Mouse (Mus musculus) heart, postnatal 0 days (tissue): ENCODE data around the gene Stap1. TPM values are rescaled to one million over a fixed set of nuclear protein-coding genes. Genes with fewer than 3 reads are reported as not detected.

Experiments used
- ATAC-seq: fragments of 200-750 bp; cut with Nextera tagmentation; 2 replicates; pipeline ENCODE4 v1.8.0; 2017; ENCODE audit warnings: low read depth, moderate number of reproducible peaks, moderate library complexity; ENCODE audit not compliant: insufficient read depth
- DNase-seq: peaks from one replicate; pipeline ENCODE4 v3.0.0-alpha.2; 2016; ENCODE audit warnings: low spot score
- H3K27ac ChIP-seq: fragments of 300-500 bp; sonication (generic); 2 replicates; pipeline ENCODE4 v1.5.1; 2014; ENCODE audit warnings: low read depth, mild to moderate bottlenecking
- H3K27me3 ChIP-seq: fragments of 300-500 bp; sonication (generic); 2 replicates; pipeline ENCODE4 v1.6.1; 2014; ENCODE audit warnings: low read length, mixed read lengths; ENCODE audit not compliant: control insufficient read depth, insufficient read depth
- H3K36me3 ChIP-seq: fragments of 300-500 bp; sonication (generic); replicated peaks from 2 replicates; pipeline ENCODE4 v1.6.1; 2014; ENCODE audit warnings: low read length, mixed read lengths; ENCODE audit not compliant: control insufficient read depth, insufficient read depth
- H3K4me1 ChIP-seq: fragments of 300-500 bp; sonication (generic); 2 replicates; pipeline ENCODE4 v1.6.1; 2014; ENCODE audit warnings: antibody characterized with exemption; ENCODE audit not compliant: control insufficient read depth, insufficient read depth
- H3K4me2 ChIP-seq: fragments of 300-500 bp; sonication (generic); 2 replicates; pipeline ENCODE4 v1.6.1; 2014; ENCODE audit warnings: low read depth, mild to moderate bottlenecking, low read length, moderate library complexity
- H3K4me3 ChIP-seq: fragments of 300-500 bp; sonication (generic); 2 replicates; pipeline ENCODE4 v1.5.1; 2014; ENCODE audit warnings: low read depth, low read length
- H3K9ac ChIP-seq: fragments of 300-500 bp; sonication (generic); replicated peaks from 2 replicates; pipeline ENCODE4 v1.6.1; 2014; ENCODE audit warnings: low read depth, low read length, mixed read lengths
- H3K9me3 ChIP-seq: fragments of 300-500 bp; sonication (generic); replicated peaks from 2 replicates; pipeline ENCODE4 v1.6.1; 2016; ENCODE audit warnings: low read length; ENCODE audit not compliant: control insufficient read depth
- CTCF ChIP-seq: IDR thresholded peaks from 2 replicates; pipeline ENCODE4 v1.5.1; 2016; ENCODE audit warnings: antibody characterized with exemption, control low read depth, low read depth
- EP300 ChIP-seq: IDR thresholded peaks from 2 replicates; pipeline ENCODE4 v1.6.1; 2016; ENCODE audit warnings: antibody characterized with exemption, low read depth
- WGBS: fragments of 180-500 bp; shearing (Covaris S2); extraction: QIAGEN DNeasy Blood & Tissue Kit; methylation state at CpG from one replicate; pipeline ENCODE4 v1.1.7; 2014; 5-methylcytosine and 5-hydroxymethylcytosine counted together
- polyA plus RNA-seq: library from polyadenylated mRNA; unstranded; fragments of >200 nt; fragmentation: Nextera tagmentation; extraction: Ambion mirVana; gene quantifications from 2 replicates; pipeline ENCODE4 v1.2.1, GENCODE M21; 2015
- total RNA-seq: library from RNA; depleted of rRNA; stranded (reverse); fragments of >200 nt; gene quantifications from 2 replicates; pipeline ENCODE4 v1.2.3, GENCODE M21; 2014; ENCODE audit warnings: low replicate concordance

Gene Stap1
- total and polyA plus RNA-seq, 2 experiments from 2014 or later: 0.27 TPM; not detected in 1

- Histone ChIP-seq H3K27ac (no peak overlapping the region), H3K9ac (no peak overlapping the region), H3K4me3 (no peak overlapping the region), H3K4me1 (no peaks in the 10 kb centered on the region), H3K27me3 (no peaks in the 10 kb centered on the region), H3K36me3 (no peaks in the 10 kb centered on the region), H3K9me3 (no peaks in the 10 kb centered on the region), H3K4me2 (no peak overlapping the region)
- DNase-seq (no peak), ATAC-seq (no peak)
- WGBS: 75% methylated on average over 7 of the region's 7 CpGs
- no peak for TF ChIP-seq EP300
- TF ChIP-seq CTCF: no peak
These were observed 13.4 kb downstream of the Stap1 start for GRCm38 (mm10) chr5:86084979-86085378.

- Histone ChIP-seq H3K9me3 (no peaks in the 10 kb centered on the region), H3K27ac (no peak overlapping the region), H3K9ac (no peak overlapping the region), H3K4me2 (no peak overlapping the region), H3K36me3 (no peaks in the 10 kb centered on the region), H3K4me3 (no peak overlapping the region), H3K4me1 (no peaks in the 10 kb centered on the region), H3K27me3 (no peaks in the 10 kb centered on the region)
- WGBS: 64% methylated on average over 6 of the region's 6 CpGs
- TF ChIP-seq EP300 (no peak), CTCF (no peak)
- DNase-seq: no peak
- ATAC-seq: no peak
These were observed 15.2 kb downstream of the Stap1 start for GRCm38 (mm10) chr5:86086751-86087150.

DNA sequence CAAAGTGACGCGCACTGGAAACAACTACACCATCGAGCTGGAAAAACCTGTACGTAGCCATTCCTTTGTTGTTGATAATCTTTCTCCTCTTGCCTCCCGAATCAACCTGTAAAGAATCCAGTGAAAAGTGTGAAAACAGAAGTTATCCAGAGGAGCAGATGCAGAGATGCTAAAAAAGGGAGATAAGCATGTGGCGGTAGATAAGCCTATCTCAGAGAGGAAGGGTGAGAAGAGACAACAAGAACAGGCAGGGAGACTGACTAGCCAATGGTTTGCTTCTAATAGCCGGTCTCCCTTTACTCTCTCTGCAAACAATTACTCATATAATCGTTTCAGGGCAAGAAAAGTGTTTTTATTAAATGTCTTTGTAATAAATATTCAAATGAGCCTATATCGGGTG, 23.2 kb downstream of the Stap1 start:
- DNase-seq (no peak), ATAC-seq (no peak)
- Histone ChIP-seq H3K36me3 (no peaks in the 10 kb centered on the region), H3K4me1 (no peaks in the 10 kb centered on the region), H3K27ac (no peak overlapping the region), H3K4me3 (no peak overlapping the region), H3K27me3 (no peaks in the 10 kb centered on the region), H3K4me2 (no peak overlapping the region), H3K9me3 (no peaks in the 10 kb centered on the region), H3K9ac (no peak overlapping the region)
- WGBS: 33% methylated on average over 9 of the region's 9 CpGs
- TF ChIP-seq EP300 (no peak), CTCF (no peak)

DNA sequence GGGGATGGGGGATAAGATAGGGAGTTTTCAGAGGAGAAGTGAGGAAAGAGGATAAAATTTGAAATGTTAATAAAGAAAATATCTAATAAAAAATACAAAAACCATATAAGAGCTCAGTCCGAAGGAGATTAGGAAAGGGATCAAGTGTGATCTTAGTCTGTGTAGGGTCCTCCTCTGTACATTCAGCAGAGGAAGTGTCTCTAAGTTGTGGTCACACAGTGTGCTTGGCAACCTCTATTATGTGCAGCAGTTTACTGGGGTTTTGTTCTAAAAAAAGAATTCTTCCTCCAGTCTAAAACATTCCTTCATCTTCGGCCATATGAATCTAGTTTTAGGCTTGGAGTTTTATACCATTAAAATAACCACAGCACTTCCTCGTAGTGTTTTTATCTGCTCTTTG, 27.4 kb downstream of the Stap1 start:
- no peaks in the 10 kb centered on the region for H3K9me3 ChIP-seq
- DNase-seq (no peak), ATAC-seq (no peak)
- no peak overlapping the region for H3K9ac ChIP-seq
- H3K27ac ChIP-seq: no peak overlapping the region
- H3K36me3 ChIP-seq: no peaks in the 10 kb centered on the region
- 57% methylated on average over 3 of the region's 3 CpGs for WGBS
- H3K4me2 ChIP-seq: no peak overlapping the region
- TF ChIP-seq EP300 (no peak), CTCF (no peak)
- no peaks in the 10 kb centered on the region for H3K4me1 ChIP-seq
- no peak overlapping the region for H3K4me3 ChIP-seq
- no peaks in the 10 kb centered on the region for H3K27me3 ChIP-seq

DNA sequence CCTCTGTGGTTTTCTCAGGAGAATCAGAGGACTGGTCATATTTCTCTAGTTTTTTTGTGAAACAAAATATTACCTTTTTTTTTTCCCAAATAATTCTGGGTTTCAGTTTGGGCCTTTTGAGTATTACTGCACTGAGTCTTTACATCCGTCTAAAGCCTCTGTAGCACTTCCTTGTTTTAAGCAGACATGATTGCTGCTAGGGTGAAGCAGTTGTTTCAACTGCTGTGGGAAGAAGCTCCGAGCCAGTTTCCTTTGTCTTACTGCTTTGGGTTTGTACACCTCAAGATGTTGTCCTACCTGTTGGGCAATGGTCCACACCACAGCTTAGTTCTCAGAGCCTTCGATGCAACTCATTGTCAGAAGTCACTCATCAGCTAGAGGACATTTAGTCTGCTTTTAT, 29.1 kb downstream of the Stap1 start:
- TF ChIP-seq EP300 (no peak), CTCF (no peak)
- DNase-seq: no peak

GRCm38 (mm10) chr5:86102176-86102575, 30.6 kb downstream of the Stap1 start:
- Histone ChIP-seq H3K9ac (no peak overlapping the region), H3K27ac (no peak overlapping the region), H3K4me2 (no peak overlapping the region), H3K4me1 (no peaks in the 10 kb centered on the region), H3K9me3 (0 out of 2 replicates have a peak, but pooled peaks cover 3% of the 10 kb centered on the region), H3K36me3 (peaks cover 3% of the 10 kb centered on the region; the same call in 1 of the 2 replicates), H3K27me3 (no peaks in the 10 kb centered on the region), H3K4me3 (no peak overlapping the region)
- ATAC-seq (no peak), DNase-seq (no peak)
- WGBS: 97% methylated on average over 2 of the region's 2 CpGs
- TF ChIP-seq EP300 (no peak), CTCF (no peak)

More for the DNA sequence above, 29.1 kb downstream of the Stap1 start:
- no peak overlapping the region for H3K4me2 ChIP-seq
- no peaks in the 10 kb centered on the region for H3K4me1 ChIP-seq
- 75% methylated on average over 3 of the region's 3 CpGs for WGBS
- no peaks in the 10 kb centered on the region for H3K27me3 ChIP-seq
- ATAC-seq: no peak
- no peak overlapping the region for H3K27ac ChIP-seq
- H3K9ac ChIP-seq: no peak overlapping the region
- no peaks in the 10 kb centered on the region for H3K36me3 ChIP-seq
- no peaks in the 10 kb centered on the region for H3K9me3 ChIP-seq
- H3K4me3 ChIP-seq: no peak overlapping the region
